Mouse (Mus musculus): Measurements from ENCODE around the gene Traf3ip1. TPM values are rescaled to one million over a fixed set of nuclear protein-coding genes. Genes with fewer than 3 reads are reported as not detected.

Gene Traf3ip1
- polyA plus RNA-seq, 1 experiment from 2014 or later = 7.7 TPM

- H3K4me3 ChIP-seq (ENCODE audit: low read depth, low read length) = no peak overlapping the region
- WGBS = 91% methylated on average over 4 of the region's 4 CpGs
- peaks cover 6% of the 10 kb centered on the region; the same call in 1 of the 2 replicates for H3K27me3 ChIP-seq (ENCODE audit: control insufficient read depth, insufficient read depth, low read length)
- H3K4me2 ChIP-seq (replicated peaks; ENCODE audit: low read depth, low read length) = no peak overlapping the region
- ATAC-seq (ENCODE audit: low FRiP score) (no peak), DNase-seq (ENCODE audit: low spot score) (no peak)
- no peaks in the 10 kb centered on the region for H3K9me3 ChIP-seq (ENCODE audit: control insufficient read depth, low read length)
- 0 out of 2 replicates have a peak, but pooled peaks cover 5% of the 10 kb centered on the region for H3K4me1 ChIP-seq (replicated peaks; ENCODE audit: control insufficient read depth, insufficient read depth, low read length)
- no peaks in the 10 kb centered on the region for H3K36me3 ChIP-seq (ENCODE audit: control insufficient read depth, insufficient read depth, low read length)
- H3K27ac ChIP-seq (ENCODE audit: low read depth, low read length) = no peak overlapping the region
- H3K9ac ChIP-seq (ENCODE audit: low read depth, low read length) = no peak overlapping the region
These were observed 49.5 kb downstream of the Traf3ip1 start for GRCm38 (mm10) chr1:91543974-91544373.

- H3K9ac ChIP-seq (ENCODE audit: low read depth, low read length) = no peak overlapping the region
- no peak overlapping the region for H3K4me2 ChIP-seq (replicated peaks; ENCODE audit: low read depth, low read length)
- DNase-seq (ENCODE audit: low spot score) (no peak), ATAC-seq (ENCODE audit: low FRiP score) (no peak)
- no peaks in the 10 kb centered on the region for H3K36me3 ChIP-seq (ENCODE audit: control insufficient read depth, insufficient read depth, low read length)
- H3K27ac ChIP-seq (ENCODE audit: low read depth, low read length) = no peak overlapping the region
- no peaks in the 10 kb centered on the region for H3K9me3 ChIP-seq (ENCODE audit: control insufficient read depth, low read length)
- no peak overlapping the region for H3K4me3 ChIP-seq (ENCODE audit: low read depth, low read length)
- H3K4me1 ChIP-seq (replicated peaks; ENCODE audit: control insufficient read depth, insufficient read depth, low read length) = 0 out of 2 replicates have a peak, but pooled peaks cover 5% of the 10 kb centered on the region
- 75% methylated on average over 1 of the region's 1 CpGs for WGBS
- no peaks in the 10 kb centered on the region for H3K27me3 ChIP-seq (ENCODE audit: control insufficient read depth, insufficient read depth, low read length)
These were observed 50.8 kb downstream of the Traf3ip1 start for GRCm38 (mm10) chr1:91545226-91545625.

GRCm38 (mm10) chr1:91547567-91547966, 53.1 kb downstream of the Traf3ip1 start:
- H3K36me3 ChIP-seq (ENCODE audit: control insufficient read depth, insufficient read depth, low read length) = 0 out of 2 replicates have a peak, but pooled peaks cover 2% of the 10 kb centered on the region

GRCm38 (mm10) chr1:91549073-91549472, 54.6 kb downstream of the Traf3ip1 start:
- 85% methylated on average over 2 of the region's 2 CpGs for WGBS
- DNase-seq (ENCODE audit: low spot score) = no peak
- Histone ChIP-seq H3K9ac (ENCODE audit: low read depth, low read length) (no peak overlapping the region), H3K36me3 (ENCODE audit: control insufficient read depth, insufficient read depth, low read length) (0 out of 2 replicates have a peak, but pooled peaks cover 2% of the 10 kb centered on the region), H3K27me3 (ENCODE audit: control insufficient read depth, insufficient read depth, low read length) (no peaks in the 10 kb centered on the region), H3K4me2 (replicated peaks; ENCODE audit: low read depth, low read length) (no peak overlapping the region), H3K4me1 (replicated peaks; ENCODE audit: control insufficient read depth, insufficient read depth, low read length) (no peaks in the 10 kb centered on the region), H3K9me3 (ENCODE audit: control insufficient read depth, low read length) (no peaks in the 10 kb centered on the region), H3K4me3 (ENCODE audit: low read depth, low read length) (no peak overlapping the region), H3K27ac (ENCODE audit: low read depth, low read length) (no peak overlapping the region)
- no peak for ATAC-seq (ENCODE audit: low FRiP score)

More at GRCm38 (mm10) chr1:91547567-91547966, 53.1 kb downstream of the Traf3ip1 start:
- no peak overlapping the region for H3K4me2 ChIP-seq (replicated peaks; ENCODE audit: low read depth, low read length)
- H3K9ac ChIP-seq (ENCODE audit: low read depth, low read length) = no peak overlapping the region
- no peak overlapping the region for H3K4me3 ChIP-seq (ENCODE audit: low read depth, low read length)
- ATAC-seq (ENCODE audit: low FRiP score) (peak; percentile 66; the same call in 1 of the 2 replicates), DNase-seq (ENCODE audit: low spot score) (peak; percentile 49)
- H3K9me3 ChIP-seq (ENCODE audit: control insufficient read depth, low read length) = no peaks in the 10 kb centered on the region
- H3K27ac ChIP-seq (ENCODE audit: low read depth, low read length) = no peak overlapping the region
- H3K27me3 ChIP-seq (ENCODE audit: control insufficient read depth, insufficient read depth, low read length) = no peaks in the 10 kb centered on the region
- WGBS = 50% methylated on average over 5 of the region's 5 CpGs
- H3K4me1 ChIP-seq (replicated peaks; ENCODE audit: control insufficient read depth, insufficient read depth, low read length) = no peaks in the 10 kb centered on the region

- no peak overlapping the region for H3K4me3 ChIP-seq (ENCODE audit: low read depth, low read length)
- DNase-seq (ENCODE audit: low spot score) (no peak), ATAC-seq (ENCODE audit: low FRiP score) (no peak)
- H3K9ac ChIP-seq (ENCODE audit: low read depth, low read length) = no peak overlapping the region
- 0 out of 2 replicates have a peak, but pooled peaks cover 2% of the 10 kb centered on the region for H3K36me3 ChIP-seq (ENCODE audit: control insufficient read depth, insufficient read depth, low read length)
- H3K27me3 ChIP-seq (ENCODE audit: control insufficient read depth, insufficient read depth, low read length) = no peaks in the 10 kb centered on the region
- no peak overlapping the region for H3K4me2 ChIP-seq (replicated peaks; ENCODE audit: low read depth, low read length)
- H3K9me3 ChIP-seq (ENCODE audit: control insufficient read depth, low read length) = no peaks in the 10 kb centered on the region
- H3K27ac ChIP-seq (ENCODE audit: low read depth, low read length) = no peak overlapping the region
- H3K4me1 ChIP-seq (replicated peaks; ENCODE audit: control insufficient read depth, insufficient read depth, low read length) = no peaks in the 10 kb centered on the region
- 66% methylated on average over 2 of the region's 2 CpGs for WGBS
These were observed 62.7 kb downstream of the Traf3ip1 start for GRCm38 (mm10) chr1:91557099-91557498.

- Histone ChIP-seq H3K4me1 (replicated peaks; ENCODE audit: control insufficient read depth, insufficient read depth, low read length) (no peaks in the 10 kb centered on the region), H3K4me2 (replicated peaks; ENCODE audit: low read depth, low read length) (no peak overlapping the region), H3K27ac (ENCODE audit: low read depth, low read length) (no peak overlapping the region), H3K9me3 (ENCODE audit: control insufficient read depth, low read length) (no peaks in the 10 kb centered on the region), H3K9ac (ENCODE audit: low read depth, low read length) (no peak overlapping the region), H3K27me3 (ENCODE audit: control insufficient read depth, insufficient read depth, low read length) (no peaks in the 10 kb centered on the region), H3K4me3 (ENCODE audit: low read depth, low read length) (no peak overlapping the region), H3K36me3 (ENCODE audit: control insufficient read depth, insufficient read depth, low read length) (no peaks in the 10 kb centered on the region)
- 89% methylated on average over 6 of the region's 6 CpGs for WGBS
- ATAC-seq (ENCODE audit: low FRiP score) = no peak
- no peak for DNase-seq (ENCODE audit: low spot score)
These were observed 66.8 kb downstream of the Traf3ip1 start for GRCm38 (mm10) chr1:91561226-91561625.

DNA sequence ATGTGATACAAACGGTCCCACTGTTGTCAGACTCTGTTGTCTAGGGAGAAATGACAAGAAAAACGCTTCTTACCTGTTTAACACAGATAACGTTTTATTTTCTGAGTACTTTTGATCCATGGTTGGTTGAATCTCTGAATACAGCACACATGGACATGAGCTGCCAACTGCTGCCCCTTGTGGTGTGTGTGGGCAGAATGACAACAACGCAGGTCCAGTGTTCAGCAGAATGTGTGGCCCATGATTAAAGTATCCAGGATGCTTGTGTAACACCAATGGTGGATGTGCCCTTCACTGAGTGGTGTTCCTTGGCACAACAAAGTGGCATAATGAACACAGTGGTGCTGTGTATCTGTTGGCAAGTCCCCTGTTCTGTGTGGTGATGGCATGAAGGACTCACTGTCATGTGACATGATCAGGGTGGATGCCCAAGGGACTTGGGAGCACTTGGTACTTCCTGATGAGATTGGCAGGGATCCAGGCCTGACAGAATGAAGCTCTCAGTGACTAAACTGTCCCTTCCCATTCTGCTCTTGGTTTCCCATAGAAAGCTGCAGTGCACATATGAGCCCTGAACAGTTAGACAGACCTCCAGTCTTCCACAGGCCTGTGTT, 68.6 kb downstream of the Traf3ip1 start:
- Histone ChIP-seq H3K9ac (ENCODE audit: low read depth, low read length) (no peak overlapping the region), H3K4me2 (replicated peaks; ENCODE audit: low read depth, low read length) (no peak overlapping the region), H3K27ac (ENCODE audit: low read depth, low read length) (no peak overlapping the region), H3K4me1 (replicated peaks; ENCODE audit: control insufficient read depth, insufficient read depth, low read length) (no peaks in the 10 kb centered on the region), H3K36me3 (ENCODE audit: control insufficient read depth, insufficient read depth, low read length) (no peaks in the 10 kb centered on the region), H3K4me3 (ENCODE audit: low read depth, low read length) (no peak overlapping the region), H3K9me3 (ENCODE audit: control insufficient read depth, low read length) (no peaks in the 10 kb centered on the region), H3K27me3 (ENCODE audit: control insufficient read depth, insufficient read depth, low read length) (no peaks in the 10 kb centered on the region)
- 82% methylated on average over 4 of the region's 4 CpGs for whole genome bisulfite sequencing
- no peak for DNase-seq (ENCODE audit: low spot score)
- ATAC-seq (ENCODE audit: low FRiP score) = no peak

- Histone ChIP-seq H3K36me3 (ENCODE audit: control insufficient read depth, insufficient read depth, low read length) (no peaks in the 10 kb centered on the region), H3K9ac (ENCODE audit: low read depth, low read length) (no peak overlapping the region), H3K4me2 (replicated peaks; ENCODE audit: low read depth, low read length) (no peak overlapping the region), H3K4me3 (ENCODE audit: low read depth, low read length) (no peak overlapping the region), H3K27me3 (ENCODE audit: control insufficient read depth, insufficient read depth, low read length) (no peaks in the 10 kb centered on the region), H3K9me3 (ENCODE audit: control insufficient read depth, low read length) (no peaks in the 10 kb centered on the region), H3K27ac (ENCODE audit: low read depth, low read length) (no peak overlapping the region), H3K4me1 (replicated peaks; ENCODE audit: control insufficient read depth, insufficient read depth, low read length) (no peaks in the 10 kb centered on the region)
- no peak for DNase-seq (ENCODE audit: low spot score)
- 74% methylated on average over 3 of the region's 3 CpGs for WGBS
- ATAC-seq (ENCODE audit: low FRiP score) = no peak
These were observed 69.6 kb downstream of the Traf3ip1 start for GRCm38 (mm10) chr1:91564004-91564403.

DNA sequence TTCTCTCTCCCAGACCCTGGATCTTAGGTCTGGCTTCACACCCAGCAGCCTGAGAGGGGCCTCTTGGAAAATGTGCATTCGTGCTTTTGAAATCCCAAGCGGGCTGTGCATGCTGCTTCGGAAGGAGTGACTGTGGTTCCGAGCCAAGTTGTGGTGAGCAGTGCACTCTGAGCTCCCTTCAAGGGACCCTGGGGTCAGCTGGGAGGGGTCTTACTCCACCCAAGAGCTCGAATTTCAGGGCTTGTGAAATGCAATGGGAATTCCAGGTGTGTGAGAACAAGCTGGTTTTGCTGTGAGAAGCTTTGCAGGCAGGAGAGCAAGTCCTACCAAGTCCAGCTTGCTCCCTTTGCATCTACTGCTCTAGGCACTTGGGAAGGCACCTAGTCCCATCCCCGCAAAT, 70.2 kb downstream of the Traf3ip1 start:
- no peaks in the 10 kb centered on the region for H3K9me3 ChIP-seq (ENCODE audit: control insufficient read depth, low read length)
- H3K27ac ChIP-seq (ENCODE audit: low read depth, low read length) = no peak overlapping the region
- DNase-seq (ENCODE audit: low spot score) (no peak), ATAC-seq (ENCODE audit: low FRiP score) (no peak)
- H3K9ac ChIP-seq (ENCODE audit: low read depth, low read length) = no peak overlapping the region
- H3K4me2 ChIP-seq (replicated peaks; ENCODE audit: low read depth, low read length) = no peak overlapping the region
- no peak overlapping the region for H3K4me3 ChIP-seq (ENCODE audit: low read depth, low read length)
- 68% methylated on average over 6 of the region's 6 CpGs for WGBS
- no peaks in the 10 kb centered on the region for H3K27me3 ChIP-seq (ENCODE audit: control insufficient read depth, insufficient read depth, low read length)
- H3K36me3 ChIP-seq (ENCODE audit: control insufficient read depth, insufficient read depth, low read length) = no peaks in the 10 kb centered on the region
- H3K4me1 ChIP-seq (replicated peaks; ENCODE audit: control insufficient read depth, insufficient read depth, low read length) = no peaks in the 10 kb centered on the region

All from hindbrain, embryonic 11.5 days (tissue).